Mouse (Mus musculus) cortical plate, adult 2 months (tissue): Measurements from ENCODE around the gene Gm13277.
"Not testable (repeated sequence)": the region's sequence is repeated elsewhere in the genome, so short reads cannot be mapped to it uniquely, and the experiment has no call there.

Experiments used
- CTCF ChIP-seq: fragments of 200-500 bp; IDR thresholded peaks from 2 replicates; pipeline ENCODE4 v1.5.1; 2011; ENCODE audit warnings: mild to moderate bottlenecking, control low read depth, low read length; ENCODE audit not compliant: insufficient read depth; ENCODE audit errors: extremely low read depth
- POLR2A ChIP-seq: fragments of 200-500 bp; IDR thresholded peaks from 2 replicates; pipeline ENCODE4 v1.6.1; 2011; ENCODE audit warnings: mild to moderate bottlenecking, low read length, control low read depth; ENCODE audit not compliant: insufficient read depth; ENCODE audit errors: extremely low read depth

- not testable (repeated sequence) for TF ChIP-seq CTCF, POLR2A
Measured at GRCm38 (mm10) chr4:88791250-88791649, 2.8 kb downstream of the Gm13277 start, which contains the start of gene Gm13278.
